Comparison of ENCODE assay signal across 28 mouse cellular contexts in genomic region chr6:36969249-36969885, GRCm38 (mm10).
DNase-seq lines count a peak whose midpoint lies in the region; ATAC-seq lines count a peak whose summit lies in the region.
"Had no signal": no experiment of that assay in that cellular context is flagged by ENCODE, and none has a peak within 500 bp of the region (broad histone marks: within the 10 kb centered on the region; RNA-seq: fewer than 3 reads in every experiment).

No protein-coding gene starts in this region.

- WGBS in heart, embryonic 10.5 days: 84% methylated on average over 5 of the region's 5 CpGs
- WGBS in hindbrain, embryonic 14.5 days: 60% methylated on average over 5 of the region's 5 CpGs
- 83% methylated on average over 5 of the region's 5 CpGs for WGBS in hindbrain, embryonic 11.5 days
- 80% methylated on average over 5 of the region's 5 CpGs for WGBS in neural tube, embryonic 13.5 days
- WGBS in neural tube, embryonic 15.5 days: 64% methylated on average over 5 of the region's 5 CpGs

- no peak overlapping the region for H3K27ac ChIP-seq in heart, embryonic 10.5 days
- peak overlapping the region; percentile 47; the same call in 1 of the 2 replicates for H3K27ac ChIP-seq in hindbrain, embryonic 14.5 days
- H3K27ac ChIP-seq in hindbrain, embryonic 11.5 days (ENCODE audit: low read depth, low read length): no peak overlapping the region
- peak overlapping the region; percentile 62 for H3K27ac ChIP-seq in neural tube, embryonic 13.5 days (replicated peaks)
- H3K27ac ChIP-seq in neural tube, embryonic 15.5 days (replicated peaks): no peak overlapping the region; the same call in 1 of the 2 replicates
- H3K27ac ChIP-seq: embryonic facial prominence, embryonic 10.5 days; embryonic facial prominence, embryonic 13.5 days; forebrain, embryonic 10.5 days; forebrain, embryonic 13.5 days; heart, embryonic 15.5 days had no signal

- no peak overlapping the region for H3K9ac ChIP-seq in hindbrain, embryonic 14.5 days
- no peak overlapping the region for H3K9ac ChIP-seq in hindbrain, embryonic 11.5 days (ENCODE audit: low read depth, low read length)
- H3K9ac ChIP-seq in neural tube, embryonic 13.5 days: no peak overlapping the region
- H3K9ac ChIP-seq in neural tube, embryonic 15.5 days (replicated peaks): no peak overlapping the region
- H3K9ac ChIP-seq: embryonic facial prominence, embryonic 13.5 days; forebrain, embryonic 13.5 days; heart, embryonic 12.5 days; heart, embryonic 15.5 days had no signal

- peak; percentile 37 for DNase-seq in heart, adult 11 months
- DNase-seq in heart, embryonic 10.5 days (ENCODE audit: low spot score): no peak
- DNase-seq in hindbrain, embryonic 14.5 days (ENCODE audit: low spot score): no peak
- DNase-seq in hindbrain, embryonic 11.5 days (ENCODE audit: low spot score): no peak
- DNase-seq in neural tube, embryonic 10.5 days (ENCODE audit: extremely low spot score, low spot score): no peak
- no peak for DNase-seq in right cerebral cortex, postnatal 14 days
- DNase-seq: adrenal gland, postnatal 10 days; adrenal gland, postnatal 36 days; cerebellum, adult 11 months; cerebellum, adult 2 months; cerebellum, adult 9-11 months; cerebellum, postnatal 25 days; embryo, embryonic 11 days; gastrocnemius, postnatal 10 days; gastrocnemius, postnatal 36 days; heart, postnatal 10 days; heart, postnatal 36 days; kidney, adult 11 months had no signal

- no peaks in the 10 kb centered on the region for H3K9me3 ChIP-seq in heart, embryonic 10.5 days
- H3K9me3 ChIP-seq in hindbrain, embryonic 14.5 days (ENCODE audit: control insufficient read depth, low read length): no peaks in the 10 kb centered on the region
- no peaks in the 10 kb centered on the region for H3K9me3 ChIP-seq in hindbrain, embryonic 11.5 days (ENCODE audit: control insufficient read depth, low read length)
- no peaks in the 10 kb centered on the region for H3K9me3 ChIP-seq in neural tube, embryonic 13.5 days
- no peaks in the 10 kb centered on the region for H3K9me3 ChIP-seq in neural tube, embryonic 15.5 days (replicated peaks)
- H3K9me3 ChIP-seq: embryonic facial prominence, embryonic 10.5 days; embryonic facial prominence, embryonic 13.5 days; forebrain, embryonic 10.5 days; forebrain, embryonic 13.5 days; heart, embryonic 12.5 days; heart, embryonic 15.5 days had no signal

- no peak overlapping the region for H3K4me3 ChIP-seq in heart, embryonic 10.5 days
- no peak overlapping the region for H3K4me3 ChIP-seq in hindbrain, embryonic 14.5 days (replicated peaks; ENCODE audit: low read length)
- no peak overlapping the region for H3K4me3 ChIP-seq in hindbrain, embryonic 11.5 days (ENCODE audit: low read depth, low read length)
- no peak overlapping the region for H3K4me3 ChIP-seq in neural tube, embryonic 13.5 days
- no peak overlapping the region for H3K4me3 ChIP-seq in neural tube, embryonic 15.5 days (replicated peaks)
- H3K4me3 ChIP-seq: embryonic facial prominence, embryonic 10.5 days; embryonic facial prominence, embryonic 13.5 days; forebrain, embryonic 10.5 days; forebrain, embryonic 13.5 days; heart, embryonic 12.5 days; heart, embryonic 15.5 days had no signal

- H3K36me3 ChIP-seq in heart, embryonic 10.5 days: no peaks in the 10 kb centered on the region
- H3K36me3 ChIP-seq in hindbrain, embryonic 14.5 days (replicated peaks; ENCODE audit: control insufficient read depth, insufficient read depth): no peaks in the 10 kb centered on the region; the same call in 1 of the 2 replicates
- no peaks in the 10 kb centered on the region for H3K36me3 ChIP-seq in hindbrain, embryonic 11.5 days (ENCODE audit: control insufficient read depth, insufficient read depth, low read length)
- H3K36me3 ChIP-seq in neural tube, embryonic 13.5 days: no peaks in the 10 kb centered on the region
- H3K36me3 ChIP-seq in neural tube, embryonic 15.5 days: 0 out of 2 replicates have a peak, but pooled peaks cover 4% of the 10 kb centered on the region
- H3K36me3 ChIP-seq: embryonic facial prominence, embryonic 10.5 days; embryonic facial prominence, embryonic 13.5 days; forebrain, embryonic 10.5 days; heart, embryonic 12.5 days; heart, embryonic 15.5 days had no signal

- no peak overlapping the region for H3K4me2 ChIP-seq in hindbrain, embryonic 14.5 days (replicated peaks)
- no peak overlapping the region for H3K4me2 ChIP-seq in hindbrain, embryonic 11.5 days (replicated peaks; ENCODE audit: low read depth, low read length)
- H3K4me2 ChIP-seq in neural tube, embryonic 13.5 days: no peak overlapping the region
- no peak overlapping the region for H3K4me2 ChIP-seq in neural tube, embryonic 15.5 days
- H3K4me2 ChIP-seq: embryonic facial prominence, embryonic 13.5 days; forebrain, embryonic 13.5 days; heart, embryonic 12.5 days; heart, embryonic 15.5 days had no signal

- no peaks in the 10 kb centered on the region for H3K27me3 ChIP-seq in heart, embryonic 10.5 days (ENCODE audit: insufficient read depth, poor library complexity, severe bottlenecking)
- H3K27me3 ChIP-seq in hindbrain, embryonic 14.5 days (ENCODE audit: control insufficient read depth, insufficient read depth, low read length): no peaks in the 10 kb centered on the region
- no peaks in the 10 kb centered on the region for H3K27me3 ChIP-seq in hindbrain, embryonic 11.5 days (ENCODE audit: control insufficient read depth, insufficient read depth, low read length)
- H3K27me3 ChIP-seq in neural tube, embryonic 13.5 days: no peaks in the 10 kb centered on the region
- H3K27me3 ChIP-seq in neural tube, embryonic 15.5 days (replicated peaks): no peaks in the 10 kb centered on the region
- H3K27me3 ChIP-seq: embryonic facial prominence, embryonic 13.5 days; forebrain, embryonic 13.5 days; heart, embryonic 12.5 days; heart, embryonic 15.5 days had no signal

- no peaks in the 10 kb centered on the region for H3K4me1 ChIP-seq in heart, embryonic 10.5 days
- H3K4me1 ChIP-seq in hindbrain, embryonic 14.5 days (replicated peaks; ENCODE audit: control insufficient read depth, insufficient read depth, low read length): no peaks in the 10 kb centered on the region; the same call in 1 of the 2 replicates
- H3K4me1 ChIP-seq in hindbrain, embryonic 11.5 days (replicated peaks; ENCODE audit: control insufficient read depth, insufficient read depth, low read length): no peaks in the 10 kb centered on the region
- H3K4me1 ChIP-seq in neural tube, embryonic 13.5 days (replicated peaks): peaks cover 4% of the 10 kb centered on the region; the same call in 1 of the 2 replicates
- no peaks in the 10 kb centered on the region for H3K4me1 ChIP-seq in neural tube, embryonic 15.5 days
- H3K4me1 ChIP-seq: forebrain, embryonic 13.5 days had no signal

- ATAC-seq in hindbrain, embryonic 14.5 days (ENCODE audit: low FRiP score): peak; percentile 64
- no peak for ATAC-seq in hindbrain, embryonic 11.5 days (ENCODE audit: low FRiP score)
- ATAC-seq in neural tube, embryonic 13.5 days (ENCODE audit: low read depth): peak; percentile 68; the same call in 1 of the 2 replicates
- peak; percentile 47; the same call in 1 of the 2 replicates for ATAC-seq in neural tube, embryonic 15.5 days (ENCODE audit: low FRiP score)
- ATAC-seq: forebrain, embryonic 13.5 days; forebrain, embryonic 16.5 days; Patski had no signal

Comparison
In these comparisons a context has a peak if more than half of its experiments do, and no peak if none do; other contexts are left out.
1. H3K27ac ChIP-seq: peak in hindbrain, embryonic 14.5 days (single experiment) and neural tube, embryonic 13.5 days (single experiment); none in heart, embryonic 10.5 days (single experiment), hindbrain, embryonic 11.5 days (single experiment) and neural tube, embryonic 15.5 days (single experiment).